Mouse (Mus musculus): ENCODE data around the gene Arhgap10.
A peak's percentile ranks its signal among the peaks of the same experiment; 100 is the strongest.

Gene Arhgap10

GRCm38 (mm10) chr8:77486749-77487148 lies 31.0 kb downstream of the Arhgap10 start:
- no peak for DNase-seq (ENCODE audit: low spot score in 2 of 2)

- DNase-seq (ENCODE audit: low spot score in 2 of 2): no peak
These were observed 32.9 kb downstream of the Arhgap10 start for GRCm38 (mm10) chr8:77484817-77485216.

GRCm38 (mm10) chr8:77484266-77484665 lies 33.5 kb downstream of the Arhgap10 start:
- no peak for DNase-seq (ENCODE audit: low spot score in 2 of 2)

- DNase-seq (ENCODE audit: low spot score in 2 of 2): peak in 1 of 2 experiments; percentile 44
These were observed 34.1 kb downstream of the Arhgap10 start for GRCm38 (mm10) chr8:77483676-77484075.

GRCm38 (mm10) chr8:77481791-77482190 lies 36.0 kb downstream of the Arhgap10 start:
- DNase-seq (ENCODE audit: low spot score in 2 of 2): no peak

- DNase-seq (ENCODE audit: low spot score in 2 of 2): no peak
These were observed 37.8 kb downstream of the Arhgap10 start for GRCm38 (mm10) chr8:77479995-77480394.

- no peak for DNase-seq (ENCODE audit: low spot score in 2 of 2)
These were observed 38.9 kb downstream of the Arhgap10 start for GRCm38 (mm10) chr8:77478913-77479273.

- DNase-seq (ENCODE audit: low spot score in 2 of 2): no peak
These were observed 39.4 kb downstream of the Arhgap10 start for GRCm38 (mm10) chr8:77478155-77478912.

GRCm38 (mm10) chr8:77477684-77478083 lies 40.1 kb downstream of the Arhgap10 start:
- no peak for DNase-seq (ENCODE audit: low spot score in 2 of 2)

GRCm38 (mm10) chr8:77474614-77475013 lies 43.1 kb downstream of the Arhgap10 start:
- DNase-seq (ENCODE audit: low spot score in 2 of 2): no peak

- DNase-seq (ENCODE audit: low spot score in 2 of 2): no peak
These were observed 44.0 kb downstream of the Arhgap10 start for GRCm38 (mm10) chr8:77473773-77474172.

GRCm38 (mm10) chr8:77473373-77473772 lies 44.4 kb downstream of the Arhgap10 start:
- no peak for DNase-seq (ENCODE audit: low spot score in 2 of 2)

- DNase-seq (ENCODE audit: low spot score in 2 of 2): no peak
These were observed 56.4 kb downstream of the Arhgap10 start for GRCm38 (mm10) chr8:77461392-77461791.

- no peak for DNase-seq (ENCODE audit: low spot score in 2 of 2)
These were observed 57.4 kb downstream of the Arhgap10 start for GRCm38 (mm10) chr8:77460363-77460762.

GRCm38 (mm10) chr8:77459696-77460095 lies 58.1 kb downstream of the Arhgap10 start:
- no peak for DNase-seq (ENCODE audit: low spot score in 2 of 2)

GRCm38 (mm10) chr8:77458575-77458974 lies 59.2 kb downstream of the Arhgap10 start:
- DNase-seq (ENCODE audit: low spot score in 2 of 2): no peak

- DNase-seq (ENCODE audit: low spot score in 2 of 2): no peak
These were observed 61.5 kb downstream of the Arhgap10 start for GRCm38 (mm10) chr8:77456263-77456662.

GRCm38 (mm10) chr8:77453836-77454235 lies 63.9 kb downstream of the Arhgap10 start:
- DNase-seq (ENCODE audit: low spot score in 2 of 2): no peak

GRCm38 (mm10) chr8:77451466-77452382 lies 66.0 kb downstream of the Arhgap10 start:
- DNase-seq (ENCODE audit: low spot score in 2 of 2): no peak

GRCm38 (mm10) chr8:77451052-77451451 lies 66.7 kb downstream of the Arhgap10 start:
- DNase-seq (ENCODE audit: low spot score in 2 of 2): no peak

GRCm38 (mm10) chr8:77446294-77446693 lies 71.5 kb downstream of the Arhgap10 start:
- DNase-seq (ENCODE audit: low spot score in 2 of 2): no peak

GRCm38 (mm10) chr8:77445642-77446041 lies 72.1 kb downstream of the Arhgap10 start:
- DNase-seq (ENCODE audit: low spot score in 2 of 2): no peak
